22 mouse cellular contexts compared by ENCODE assay signal in genomic region chr3:90276858-90277257, GRCm38 (mm10). TPM values are rescaled to one million over a fixed set of nuclear protein-coding genes. Genes with fewer than 3 reads are reported as not detected.
DNase-seq lines count a peak whose midpoint lies in the region; ATAC-seq and TF ChIP-seq lines count a peak whose summit lies in the region.
"Had no signal": no experiment of that assay in that cellular context is flagged by ENCODE, and none has a peak within 500 bp of the region (broad histone marks: within the 10 kb centered on the region; RNA-seq: fewer than 3 reads in every experiment).

No protein-coding gene starts in this region.

- TF ChIP-seq CTCF in E14TG2a.4 (conservative IDR thresholded peaks at IDR 0.05; ENCODE audit: low read length) = no peak
- no peak for TF ChIP-seq CTCF in ES-Bruce4 (IDR thresholded peaks at IDR 0.05; ENCODE audit: low read depth, low read length)
- no peak for TF ChIP-seq CTCF in intestine, postnatal 0 days (IDR thresholded peaks at IDR 0.05; ENCODE audit: low read depth)

- H3K4me1 ChIP-seq in heart, embryonic 10.5 days = peaks cover 14% of the 10 kb centered on the region; the same call in 1 of the 2 replicates
- H3K4me1 ChIP-seq in E14TG2a.4 (replicated peaks; ENCODE audit: low read depth, low read length) (peaks cover 52% of the 10 kb centered on the region), ES-Bruce4 (ENCODE audit: control insufficient read depth, insufficient read depth, low read length) (no peaks in the 10 kb centered on the region)
- H3K4me1 ChIP-seq in midbrain, embryonic 14.5 days (ENCODE audit: control insufficient read depth, insufficient read depth, low read length) = no peaks in the 10 kb centered on the region
- no peaks in the 10 kb centered on the region for H3K4me1 ChIP-seq in intestine, postnatal 0 days (replicated peaks; ENCODE audit: control insufficient read depth, insufficient read depth, low read length)
- H3K4me1 ChIP-seq: embryonic facial prominence, embryonic 15.5 days; hindbrain, embryonic 12.5 days had no signal

- no peak overlapping the region for H3K27ac ChIP-seq in heart, embryonic 10.5 days
- H3K27ac ChIP-seq in ES-Bruce4 (ENCODE audit: insufficient read depth, low read length) = no peak overlapping the region
- H3K27ac ChIP-seq in midbrain, embryonic 14.5 days (replicated peaks; ENCODE audit: low read depth, low read length) = no peak overlapping the region
- H3K27ac ChIP-seq in intestine, postnatal 0 days (ENCODE audit: low read depth, low read length) = no peak overlapping the region
- H3K27ac ChIP-seq: embryonic facial prominence, embryonic 15.5 days; heart, embryonic 13.5 days; hindbrain, embryonic 12.5 days; hindbrain, postnatal 0 days had no signal

- no peaks in the 10 kb centered on the region for H3K27me3 ChIP-seq in heart, embryonic 10.5 days (ENCODE audit: insufficient read depth, poor library complexity, severe bottlenecking)
- peaks cover 11% of the 10 kb centered on the region for H3K27me3 ChIP-seq in E14TG2a.4 (ENCODE audit: insufficient read depth, low read length)
- no peaks in the 10 kb centered on the region for H3K27me3 ChIP-seq in ES-Bruce4 (ENCODE audit: control insufficient read depth, insufficient read depth, low read length, poor library complexity, severe bottlenecking)
- H3K27me3 ChIP-seq in midbrain, embryonic 14.5 days (ENCODE audit: control insufficient read depth, insufficient read depth, low read length) = no peaks in the 10 kb centered on the region
- H3K27me3 ChIP-seq in intestine, postnatal 0 days (replicated peaks; ENCODE audit: control insufficient read depth, insufficient read depth, low read length) = no peaks in the 10 kb centered on the region
- H3K27me3 ChIP-seq: embryonic facial prominence, embryonic 15.5 days; heart, embryonic 13.5 days; hindbrain, embryonic 12.5 days; Patski had no signal

- H3K4me3 ChIP-seq in heart, embryonic 10.5 days = no peak overlapping the region
- H3K4me3 ChIP-seq in E14TG2a.4 (replicated peaks; ENCODE audit: low read length) (peak overlapping the region; percentile 61), ES-Bruce4 (ENCODE audit: low read depth, low read length) (0 out of 2 replicates have a peak overlapping the region, but pooled peaks have one; percentile 13)
- H3K4me3 ChIP-seq in midbrain, embryonic 14.5 days (replicated peaks; ENCODE audit: low read depth, low read length) = no peak overlapping the region
- no peak overlapping the region for H3K4me3 ChIP-seq in intestine, postnatal 0 days (ENCODE audit: low read depth, low read length)
- H3K4me3 ChIP-seq: embryonic facial prominence, embryonic 15.5 days; erythroblast, embryonic 14.5 days; heart, embryonic 13.5 days; hindbrain, embryonic 12.5 days had no signal

- H3K36me3 ChIP-seq in heart, embryonic 10.5 days = peaks cover 80% of the 10 kb centered on the region
- peaks cover 55% of the 10 kb centered on the region for H3K36me3 ChIP-seq in E14TG2a.4 (ENCODE audit: insufficient read depth, low read length)
- peaks cover 4% of the 10 kb centered on the region; the same call in 1 of the 2 replicates for H3K36me3 ChIP-seq in ES-Bruce4 (ENCODE audit: control insufficient read depth, insufficient read depth, low read length, poor library complexity, severe bottlenecking)
- peaks cover 83% of the 10 kb centered on the region for H3K36me3 ChIP-seq in midbrain, embryonic 14.5 days (ENCODE audit: control insufficient read depth, insufficient read depth, low read length)
- H3K36me3 ChIP-seq in intestine, postnatal 0 days (ENCODE audit: control insufficient read depth, insufficient read depth) = peaks cover 49% of the 10 kb centered on the region; the same call in 1 of the 2 replicates

- H3K9ac ChIP-seq in ES-Bruce4 (ENCODE audit: low read depth, poor library complexity, severe bottlenecking) = peak overlapping the region; percentile 27; the same call in 1 of the 2 replicates
- H3K9ac ChIP-seq in midbrain, embryonic 14.5 days (replicated peaks; ENCODE audit: low read length) = no peak overlapping the region
- H3K9ac ChIP-seq in intestine, postnatal 0 days (ENCODE audit: low read depth, low read length) = no peak overlapping the region
- H3K9ac ChIP-seq: embryonic facial prominence, embryonic 15.5 days; hindbrain, embryonic 12.5 days had no signal

- WGBS in heart, embryonic 10.5 days = 41% methylated on average over 16 of the region's 16 CpGs
- WGBS in midbrain, embryonic 14.5 days = 50% methylated on average over 16 of the region's 16 CpGs
- WGBS in intestine, postnatal 0 days = 67% methylated on average over 16 of the region's 16 CpGs

- H3K9me3 ChIP-seq in heart, embryonic 10.5 days = no peaks in the 10 kb centered on the region
- H3K9me3 ChIP-seq in E14TG2a.4 (ENCODE audit: low read length) (no peaks in the 10 kb centered on the region), ES-Bruce4 (replicated peaks; ENCODE audit: control insufficient read depth, insufficient read depth, low read length, poor library complexity, severe bottlenecking) (no peaks in the 10 kb centered on the region)
- no peaks in the 10 kb centered on the region for H3K9me3 ChIP-seq in midbrain, embryonic 14.5 days (ENCODE audit: control insufficient read depth, low read length)
- H3K9me3 ChIP-seq in intestine, postnatal 0 days (ENCODE audit: control insufficient read depth) = no peaks in the 10 kb centered on the region
- H3K9me3 ChIP-seq: embryonic facial prominence, embryonic 15.5 days; heart, embryonic 13.5 days; hindbrain, embryonic 12.5 days had no signal

- H3K4me2 ChIP-seq in midbrain, embryonic 14.5 days (ENCODE audit: low read length) = no peak overlapping the region
- H3K4me2 ChIP-seq in intestine, postnatal 0 days (replicated peaks; ENCODE audit: low read depth) = no peak overlapping the region
- H3K4me2 ChIP-seq: embryonic facial prominence, embryonic 15.5 days; heart, embryonic 13.5 days; hindbrain, embryonic 12.5 days had no signal

- ATAC-seq in midbrain, embryonic 14.5 days (ENCODE audit: low FRiP score, low TSS enrichment) = no peak
- ATAC-seq in intestine, postnatal 0 days = no peak
- ATAC-seq: forebrain, embryonic 16.5 days; hindbrain, postnatal 0 days; Patski had no signal

- no peak for TF ChIP-seq EP300 in ES-Bruce4 (IDR thresholded peaks at IDR 0.05; ENCODE audit: insufficient read depth, low read depth, low read length)

- no peak for TF ChIP-seq POLR2A in ES-Bruce4 (IDR thresholded peaks at IDR 0.05; ENCODE audit: insufficient read depth, low read length)

- peak; percentile 72 for DNase-seq in cerebellum, adult 9-11 months
- no peak for DNase-seq in cerebellum, postnatal 36 days
- DNase-seq in heart, embryonic 10.5 days (ENCODE audit: low spot score) = peak; percentile 71
- DNase-seq in heart, adult 8-10 months (ENCODE audit: low spot score) = no peak
- DNase-seq in midbrain, embryonic 14.5 days = no peak
- DNase-seq: adrenal gland, postnatal 10 days; embryo, embryonic 11 days; gastrocnemius, postnatal 10 days; heart, adult 18-20 months; heart, postnatal 36 days; kidney, adult 18-20 months had no signal

RNA-seq across cellular contexts. Expression of gene Dennd4b, which starts 11.9 kb away (rescaled TPM):
- polyA plus RNA-seq in heart, embryonic 10.5 days (2016; fragmentation: Nextera tagmentation; extraction: Ambion mirVana) = 4.6 and 7.0 TPM in 2 replicates
- 10 to 100 TPM; 38.0 to 39.3 (median 38.7) TPM for total RNA-seq in heart, adult 8-10 months (2022)
- 12.3 and 12.8 TPM in 2 replicates for polyA plus RNA-seq in ES-Bruce4 (2011; ENCODE audit: insufficient read depth, insufficient read length, low read depth, missing spikeins)
- polyA plus RNA-seq in midbrain, embryonic 14.5 days (2014; fragmentation: Nextera tagmentation; extraction: Ambion mirVana) = 7.3 and 7.6 TPM in 2 replicates
- polyA plus RNA-seq in intestine, postnatal 0 days (2015; fragmentation: Nextera tagmentation; extraction: Ambion mirVana) = 0.93 and 0.94 TPM in 2 replicates

RNA-seq across cellular contexts. Expression of gene Gatad2b, which starts 16.1 kb away (rescaled TPM):
- 10.6 and 11.8 TPM in 2 replicates for polyA plus RNA-seq in heart, embryonic 10.5 days (2016; fragmentation: Nextera tagmentation; extraction: Ambion mirVana)
- total RNA-seq in heart, adult 8-10 months (2022) = 10 to 100 TPM; 41.4 to 51.4 (median 46.0) TPM
- polyA plus RNA-seq in ES-Bruce4 (2011; ENCODE audit: insufficient read depth, insufficient read length, low read depth, missing spikeins) = 59.0 and 66.1 TPM in 2 replicates
- polyA plus RNA-seq in midbrain, embryonic 14.5 days (2014; fragmentation: Nextera tagmentation; extraction: Ambion mirVana) = 16.0 and 22.9 TPM in 2 replicates
- 4.7 and 6.6 TPM in 2 replicates for polyA plus RNA-seq in intestine, postnatal 0 days (2015; fragmentation: Nextera tagmentation; extraction: Ambion mirVana)

RNA-seq across cellular contexts. Expression of gene Crtc2, which starts 22.9 kb away (rescaled TPM):
- 14.4 and 21.6 TPM in 2 replicates for polyA plus RNA-seq in heart, embryonic 10.5 days (2016; fragmentation: Nextera tagmentation; extraction: Ambion mirVana)
- 10 to 100 TPM; 16.0 to 18.5 (median 16.4) TPM for total RNA-seq in heart, adult 8-10 months (2022)
- 32.4 and 34.6 TPM in 2 replicates for polyA plus RNA-seq in ES-Bruce4 (2011; ENCODE audit: insufficient read depth, insufficient read length, low read depth, missing spikeins)
- 11.4 and 12.9 TPM in 2 replicates for polyA plus RNA-seq in midbrain, embryonic 14.5 days (2014; fragmentation: Nextera tagmentation; extraction: Ambion mirVana)
- 12.2 and 14.9 TPM in 2 replicates for polyA plus RNA-seq in intestine, postnatal 0 days (2015; fragmentation: Nextera tagmentation; extraction: Ambion mirVana)

RNA-seq across cellular contexts. Expression of gene Slc39a1, which starts 28.9 kb away (rescaled TPM):
- 51.3 and 79.6 TPM in 2 replicates for polyA plus RNA-seq in heart, embryonic 10.5 days (2016; fragmentation: Nextera tagmentation; extraction: Ambion mirVana)
- 10 to 100 TPM; 65.1 to 79.2 (median 75.5) TPM for total RNA-seq in heart, adult 8-10 months (2022)
- polyA plus RNA-seq in ES-Bruce4 (2011; ENCODE audit: insufficient read depth, insufficient read length, low read depth, missing spikeins) = 60.5 and 62.4 TPM in 2 replicates
- 44.0 and 46.6 TPM in 2 replicates for polyA plus RNA-seq in midbrain, embryonic 14.5 days (2014; fragmentation: Nextera tagmentation; extraction: Ambion mirVana)
- polyA plus RNA-seq in intestine, postnatal 0 days (2015; fragmentation: Nextera tagmentation; extraction: Ambion mirVana) = 153 and 158 TPM in 2 replicates

RNA-seq across cellular contexts. Expression of gene Creb3l4, which starts 33.5 kb away (rescaled TPM):
- polyA plus RNA-seq in heart, embryonic 10.5 days (2016; fragmentation: Nextera tagmentation; extraction: Ambion mirVana) = 2.1 and 2.2 TPM in 2 replicates
- under 1 TPM in 2 of 4 experiments, not detected in 2; 0.38 to 0.81 TPM for total RNA-seq in heart, adult 8-10 months (2022)
- polyA plus RNA-seq in ES-Bruce4 (2011; ENCODE audit: insufficient read depth, insufficient read length, low read depth, missing spikeins) = 3.7 and 4.6 TPM in 2 replicates
- polyA plus RNA-seq in midbrain, embryonic 14.5 days (2014; fragmentation: Nextera tagmentation; extraction: Ambion mirVana) = 2.1 and 2.7 TPM in 2 replicates
- polyA plus RNA-seq in intestine, postnatal 0 days (2015; fragmentation: Nextera tagmentation; extraction: Ambion mirVana) = 7.5 and 8.6 TPM in 2 replicates
- total RNA-seq: common myeloid progenitor, adult 5-6 weeks; heart, postnatal 36 days had no signal
- polyA plus RNA-seq: erythroblast, embryonic 14.5 days had no signal

Comparison
In these comparisons a context has a peak if more than half of its experiments do, and no peak if none do; other contexts are left out.
1. DNase-seq: peak in cerebellum, adult 9-11 months (single experiment) and heart, embryonic 10.5 days (single experiment); none in cerebellum, postnatal 36 days (0 of 2), heart, adult 8-10 months (single experiment) and midbrain, embryonic 14.5 days (single experiment).
2. H3K4me3 ChIP-seq: peak in E14TG2a.4 (single experiment) and ES-Bruce4 (single experiment); none in heart, embryonic 10.5 days (single experiment), midbrain, embryonic 14.5 days (single experiment) and intestine, postnatal 0 days (single experiment).